Mouse (Mus musculus): ENCODE measurements at regions not wholly inside any gene's neighbourhood (a gene's known extent, or its start where the extent isn't known, plus 50 kb on each side); places are given as distances from the start of the nearest gene placed in this dataset.
"Not testable (repeated sequence)": the region's sequence is repeated elsewhere in the genome, so short reads cannot be mapped to it uniquely, and the experiment has no call there.

- no peak overlapping the region for H3K27ac ChIP-seq (replicated peaks; ENCODE audit: low read depth, low read length)
- H3K4me1 ChIP-seq (ENCODE audit: control insufficient read depth, insufficient read depth, low read length), result no peaks in the 10 kb centered on the region
- H3K4me3 ChIP-seq (ENCODE audit: low read depth, low read length), result no peak overlapping the region
- 81% methylated on average over 2 of the region's 2 CpGs for WGBS
- no peaks in the 10 kb centered on the region for H3K9me3 ChIP-seq (ENCODE audit: control insufficient read depth, low read length)
- ATAC-seq (ENCODE audit: low read depth), result no peak
- DNase-seq (ENCODE audit: low spot score), result no peak
- H3K36me3 ChIP-seq (ENCODE audit: control insufficient read depth, insufficient read depth, low read length), result no peaks in the 10 kb centered on the region
- no peaks in the 10 kb centered on the region for H3K27me3 ChIP-seq (replicated peaks; ENCODE audit: control insufficient read depth, insufficient read depth, low read length)
- no peak overlapping the region for H3K4me2 ChIP-seq (ENCODE audit: low read depth, low read length)
- H3K9ac ChIP-seq (ENCODE audit: low read depth, low read length), result no peak overlapping the region
Measured at GRCm38 (mm10) chr7:88680849-88681248, 250.8 kb downstream of the Rab38 start.

GRCm38 (mm10) chr7:88721031-88721430, 291.0 kb downstream of the Rab38 start:
- not testable (repeated sequence) for H3K4me1 ChIP-seq (ENCODE audit: control insufficient read depth, insufficient read depth, low read length); H3K36me3 ChIP-seq (ENCODE audit: control insufficient read depth, insufficient read depth, low read length); H3K4me2 ChIP-seq (ENCODE audit: low read depth, low read length); H3K27me3 ChIP-seq (replicated peaks; ENCODE audit: control insufficient read depth, insufficient read depth, low read length); H3K9me3 ChIP-seq (ENCODE audit: control insufficient read depth, low read length); DNase-seq (ENCODE audit: low spot score); H3K27ac ChIP-seq (replicated peaks; ENCODE audit: low read depth, low read length); H3K9ac ChIP-seq (ENCODE audit: low read depth, low read length); ATAC-seq (ENCODE audit: low read depth); H3K4me3 ChIP-seq (ENCODE audit: low read depth, low read length)
- WGBS, result 81% methylated on average over 1 of the region's 1 CpGs

- ATAC-seq (ENCODE audit: low read depth), result no peak
- H3K4me2 ChIP-seq (ENCODE audit: low read depth, low read length), result no peak overlapping the region
- peak; percentile 5 for DNase-seq (ENCODE audit: low spot score)
- H3K27me3 ChIP-seq (replicated peaks; ENCODE audit: control insufficient read depth, insufficient read depth, low read length), result no peaks in the 10 kb centered on the region
- 84% methylated on average over 4 of the region's 4 CpGs for WGBS
- H3K4me1 ChIP-seq (ENCODE audit: control insufficient read depth, insufficient read depth, low read length), result no peaks in the 10 kb centered on the region
- H3K36me3 ChIP-seq (ENCODE audit: control insufficient read depth, insufficient read depth, low read length), result no peaks in the 10 kb centered on the region
- H3K9ac ChIP-seq (ENCODE audit: low read depth, low read length), result no peak overlapping the region
- H3K27ac ChIP-seq (replicated peaks; ENCODE audit: low read depth, low read length), result no peak overlapping the region
- no peaks in the 10 kb centered on the region for H3K9me3 ChIP-seq (ENCODE audit: control insufficient read depth, low read length)
- no peak overlapping the region for H3K4me3 ChIP-seq (ENCODE audit: low read depth, low read length)
Measured at GRCm38 (mm10) chr7:88734506-88734905, 304.4 kb downstream of the Rab38 start.

GRCm38 (mm10) chr7:88735768-88736167, 305.7 kb downstream of the Rab38 start:
- Histone ChIP-seq H3K4me3 (ENCODE audit: low read depth, low read length) (no peak overlapping the region), H3K36me3 (ENCODE audit: control insufficient read depth, insufficient read depth, low read length) (no peaks in the 10 kb centered on the region), H3K4me2 (ENCODE audit: low read depth, low read length) (no peak overlapping the region), H3K27me3 (replicated peaks; ENCODE audit: control insufficient read depth, insufficient read depth, low read length) (no peaks in the 10 kb centered on the region), H3K9ac (ENCODE audit: low read depth, low read length) (no peak overlapping the region), H3K4me1 (ENCODE audit: control insufficient read depth, insufficient read depth, low read length) (no peaks in the 10 kb centered on the region), H3K27ac (replicated peaks; ENCODE audit: low read depth, low read length) (no peak overlapping the region), H3K9me3 (ENCODE audit: control insufficient read depth, low read length) (no peaks in the 10 kb centered on the region)
- DNase-seq (ENCODE audit: low spot score), result no peak
- no peak for ATAC-seq (ENCODE audit: low read depth)

- no peaks in the 10 kb centered on the region for H3K27me3 ChIP-seq (replicated peaks; ENCODE audit: control insufficient read depth, insufficient read depth, low read length)
- no peak for ATAC-seq (ENCODE audit: low read depth)
- H3K9me3 ChIP-seq (ENCODE audit: control insufficient read depth, low read length), result no peaks in the 10 kb centered on the region
Measured at GRCm38 (mm10) chr7:88777371-88777770, 347.3 kb downstream of the Rab38 start.

GRCm38 (mm10) chr7:88782906-88783305, 352.8 kb downstream of the Rab38 start:
- Histone ChIP-seq H3K27ac (replicated peaks; ENCODE audit: low read depth, low read length) (no peak overlapping the region), H3K4me3 (ENCODE audit: low read depth, low read length) (no peak overlapping the region)
- no peak for ATAC-seq (ENCODE audit: low read depth)

More at GRCm38 (mm10) chr7:88777371-88777770, 347.3 kb downstream of the Rab38 start:
- Histone ChIP-seq H3K27ac (replicated peaks; ENCODE audit: low read depth, low read length) (no peak overlapping the region), H3K4me1 (ENCODE audit: control insufficient read depth, insufficient read depth, low read length) (no peaks in the 10 kb centered on the region), H3K4me3 (ENCODE audit: low read depth, low read length) (no peak overlapping the region), H3K4me2 (ENCODE audit: low read depth, low read length) (no peak overlapping the region), H3K9ac (ENCODE audit: low read depth, low read length) (no peak overlapping the region), H3K36me3 (ENCODE audit: control insufficient read depth, insufficient read depth, low read length) (no peaks in the 10 kb centered on the region)
- DNase-seq (ENCODE audit: low spot score), result no peak

GRCm38 (mm10) chr7:88808175-88808574, 378.1 kb downstream of the Rab38 start:
- ATAC-seq (ENCODE audit: low read depth) (no peak), DNase-seq (ENCODE audit: low spot score) (no peak)
- Histone ChIP-seq H3K4me1 (ENCODE audit: control insufficient read depth, insufficient read depth, low read length) (no peaks in the 10 kb centered on the region), H3K36me3 (ENCODE audit: control insufficient read depth, insufficient read depth, low read length) (no peaks in the 10 kb centered on the region), H3K9ac (ENCODE audit: low read depth, low read length) (no peak overlapping the region), H3K4me2 (ENCODE audit: low read depth, low read length) (no peak overlapping the region), H3K27ac (replicated peaks; ENCODE audit: low read depth, low read length) (no peak overlapping the region), H3K9me3 (ENCODE audit: control insufficient read depth, low read length) (no peaks in the 10 kb centered on the region), H3K4me3 (ENCODE audit: low read depth, low read length) (no peak overlapping the region), H3K27me3 (replicated peaks; ENCODE audit: control insufficient read depth, insufficient read depth, low read length) (no peaks in the 10 kb centered on the region)
- 66% methylated on average over 3 of the region's 3 CpGs for WGBS

More at GRCm38 (mm10) chr7:88782906-88783305, 352.8 kb downstream of the Rab38 start:
- no peaks in the 10 kb centered on the region for H3K36me3 ChIP-seq (ENCODE audit: control insufficient read depth, insufficient read depth, low read length)
- H3K9ac ChIP-seq (ENCODE audit: low read depth, low read length), result no peak overlapping the region
- H3K27me3 ChIP-seq (replicated peaks; ENCODE audit: control insufficient read depth, insufficient read depth, low read length), result no peaks in the 10 kb centered on the region
- no peaks in the 10 kb centered on the region for H3K4me1 ChIP-seq (ENCODE audit: control insufficient read depth, insufficient read depth, low read length)
- H3K4me2 ChIP-seq (ENCODE audit: low read depth, low read length), result no peak overlapping the region
- WGBS, result 80% methylated on average over 2 of the region's 2 CpGs
- no peaks in the 10 kb centered on the region for H3K9me3 ChIP-seq (ENCODE audit: control insufficient read depth, low read length)
- DNase-seq (ENCODE audit: low spot score), result no peak

GRCm38 (mm10) chr7:88810170-88810569, 380.1 kb downstream of the Rab38 start:
- Histone ChIP-seq H3K36me3 (ENCODE audit: control insufficient read depth, insufficient read depth, low read length) (no peaks in the 10 kb centered on the region), H3K27me3 (replicated peaks; ENCODE audit: control insufficient read depth, insufficient read depth, low read length) (no peaks in the 10 kb centered on the region), H3K9ac (ENCODE audit: low read depth, low read length) (no peak overlapping the region), H3K9me3 (ENCODE audit: control insufficient read depth, low read length) (no peaks in the 10 kb centered on the region), H3K4me3 (ENCODE audit: low read depth, low read length) (no peak overlapping the region), H3K27ac (replicated peaks; ENCODE audit: low read depth, low read length) (no peak overlapping the region), H3K4me2 (ENCODE audit: low read depth, low read length) (no peak overlapping the region), H3K4me1 (ENCODE audit: control insufficient read depth, insufficient read depth, low read length) (no peaks in the 10 kb centered on the region)
- DNase-seq (ENCODE audit: low spot score) (no peak), ATAC-seq (ENCODE audit: low read depth) (no peak)

- no peak for DNase-seq (ENCODE audit: low spot score)
- Histone ChIP-seq H3K4me2 (ENCODE audit: low read depth, low read length) (no peak overlapping the region), H3K4me1 (ENCODE audit: control insufficient read depth, insufficient read depth, low read length) (no peaks in the 10 kb centered on the region), H3K36me3 (ENCODE audit: control insufficient read depth, insufficient read depth, low read length) (no peaks in the 10 kb centered on the region), H3K27ac (replicated peaks; ENCODE audit: low read depth, low read length) (no peak overlapping the region), H3K9ac (ENCODE audit: low read depth, low read length) (no peak overlapping the region), H3K4me3 (ENCODE audit: low read depth, low read length) (no peak overlapping the region), H3K9me3 (ENCODE audit: control insufficient read depth, low read length) (no peaks in the 10 kb centered on the region), H3K27me3 (replicated peaks; ENCODE audit: control insufficient read depth, insufficient read depth, low read length) (no peaks in the 10 kb centered on the region)
- ATAC-seq (ENCODE audit: low read depth), result no peak
- 87% methylated on average over 3 of the region's 3 CpGs for WGBS
Measured at GRCm38 (mm10) chr7:88820204-88820603, 390.1 kb downstream of the Rab38 start.

Measured in embryonic facial prominence, embryonic 14.5 days (tissue).